Mouse (Mus musculus): ENCODE results near the gene Ube2l3.

Gene Ube2l3

DNA sequence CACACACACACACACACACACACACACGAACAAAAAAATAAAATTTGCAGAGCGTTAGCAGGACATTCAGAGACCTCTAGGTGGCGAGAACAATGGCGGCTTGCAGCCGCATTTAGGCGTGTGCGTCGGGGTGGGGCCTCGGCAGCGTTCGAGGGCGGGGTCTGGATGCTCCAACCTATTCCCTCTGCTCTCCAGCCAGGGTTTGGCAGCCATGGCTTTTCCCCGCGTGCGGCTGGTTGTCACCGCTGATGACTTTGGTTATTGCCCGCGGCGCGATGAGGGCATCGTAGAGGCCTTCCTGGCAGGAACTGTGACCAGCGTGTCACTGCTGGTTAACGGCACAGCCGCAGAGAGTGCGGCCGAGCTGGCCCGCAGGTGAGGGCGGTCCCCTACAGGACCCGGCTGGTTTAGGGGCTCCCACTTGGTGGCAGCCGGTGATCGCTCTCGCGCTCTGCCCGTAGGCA, 55.6 kb downstream of the Ube2l3 start, which contains the start of gene Ccdc116:
Gene Ccdc116 (minus strand): TSS at position 458 of the 464 bp plus-strand sequence.
- peak; percentile 81 for DNase-seq (ENCODE audit: low read depth)

DNA sequence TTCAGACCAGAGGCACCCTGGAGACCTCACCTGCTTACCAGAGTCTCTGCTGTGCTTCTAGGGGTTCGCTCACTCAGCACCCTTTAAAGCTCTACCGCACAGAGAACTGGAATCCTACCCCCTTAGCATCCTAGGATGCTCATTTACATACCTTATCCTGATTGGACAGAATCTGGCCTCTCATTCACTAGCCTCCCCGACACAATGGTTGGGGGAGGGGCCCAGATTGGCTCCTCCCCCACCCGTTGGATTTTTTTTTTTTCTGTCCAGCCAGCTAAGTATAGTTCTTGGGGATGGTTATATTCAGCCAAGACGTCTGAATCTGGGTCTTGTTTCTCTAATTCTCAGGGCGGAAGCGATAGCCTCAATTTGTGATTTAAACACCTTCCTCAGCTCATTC, 58.1 kb downstream of the Ube2l3 start, which contains the start of gene Ydjc:
Gene Ydjc (plus strand): TSS at position 283 of the 400 bp plus-strand sequence.
- DNase-seq (ENCODE audit: low read depth): no peak

DNA sequence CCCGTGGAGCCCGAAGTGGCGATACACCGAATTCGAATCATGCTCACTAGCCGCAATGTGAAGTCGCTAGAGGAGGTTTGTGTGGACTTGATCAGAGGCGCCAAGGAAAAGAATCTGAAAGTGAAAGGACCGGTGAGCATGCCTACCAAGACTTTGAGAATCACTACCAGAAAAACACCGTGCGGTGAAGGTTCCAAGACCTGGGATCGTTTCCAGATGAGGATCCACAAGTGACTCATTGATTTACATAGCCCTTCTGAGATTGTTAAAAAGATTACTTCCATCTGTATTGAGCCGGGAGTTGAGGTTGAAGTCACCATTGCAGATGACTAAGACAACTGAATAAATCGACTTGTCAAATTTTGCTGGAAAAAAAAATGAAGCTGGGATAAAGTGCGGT, 65.1 kb downstream of the Ube2l3 start:
- no peak for DNase-seq (ENCODE audit: low read depth)

DNA sequence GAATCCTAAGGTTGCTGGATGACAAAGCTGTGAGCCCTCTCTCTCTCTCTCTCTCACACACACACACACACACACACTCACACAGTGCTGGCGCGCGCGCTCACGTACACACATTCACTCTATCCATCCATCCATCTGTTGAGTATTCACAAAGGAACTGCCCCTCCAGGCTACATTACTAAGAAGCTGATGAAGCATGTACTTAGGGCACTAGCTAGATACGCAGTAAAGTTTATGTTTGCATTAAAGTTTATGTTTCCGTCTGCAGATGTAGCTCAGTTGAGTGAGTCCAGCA, 69.6 kb downstream of the Ube2l3 start:
- DNase-seq (ENCODE audit: low read depth): no peak

DNA sequence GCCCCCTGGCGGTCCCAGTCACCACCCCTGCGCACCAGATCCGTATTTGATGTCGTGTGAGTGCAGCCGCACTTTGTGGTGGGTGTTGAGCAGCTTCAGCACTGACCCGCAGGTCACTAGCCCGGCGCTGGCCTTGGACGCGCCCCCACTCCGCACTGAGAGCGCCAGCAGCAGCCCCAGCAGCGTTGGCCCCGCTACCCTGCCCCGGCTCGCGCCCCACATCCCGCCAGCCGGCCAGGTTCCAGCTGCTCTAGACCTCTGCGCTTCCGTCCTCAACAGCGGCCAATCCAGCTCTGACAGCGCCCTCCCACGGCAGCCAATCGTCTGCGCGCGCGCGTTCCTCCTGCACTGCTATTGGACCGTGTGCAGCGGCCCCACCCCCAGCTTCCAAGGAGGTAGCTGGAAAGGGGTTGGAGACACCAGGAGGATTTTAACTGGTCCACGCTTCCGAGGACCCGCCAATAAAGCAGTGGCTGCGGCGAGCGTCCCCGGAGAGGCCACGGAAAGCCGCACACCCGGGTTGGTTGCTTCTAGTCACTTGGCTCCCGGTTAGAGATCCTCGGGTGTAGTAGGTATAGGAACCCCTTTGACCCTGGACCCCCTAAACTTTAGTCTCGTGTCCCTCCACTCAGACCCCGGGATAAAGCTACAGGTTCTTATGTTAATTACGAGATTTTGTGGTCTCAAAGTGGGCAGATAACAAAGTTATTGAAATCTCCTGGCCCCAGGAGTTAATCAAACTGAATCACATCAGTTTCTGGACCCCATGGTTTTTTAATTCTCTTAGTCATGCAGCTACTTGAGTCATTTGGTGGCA, 70.2 kb downstream of the Ube2l3 start, which contains the start of gene Sdf2l1:
Gene Sdf2l1 (minus strand): TSS at position 295 of the 817 bp plus-strand sequence.
- DNase-seq (ENCODE audit: low read depth): peak; percentile 94

DNA sequence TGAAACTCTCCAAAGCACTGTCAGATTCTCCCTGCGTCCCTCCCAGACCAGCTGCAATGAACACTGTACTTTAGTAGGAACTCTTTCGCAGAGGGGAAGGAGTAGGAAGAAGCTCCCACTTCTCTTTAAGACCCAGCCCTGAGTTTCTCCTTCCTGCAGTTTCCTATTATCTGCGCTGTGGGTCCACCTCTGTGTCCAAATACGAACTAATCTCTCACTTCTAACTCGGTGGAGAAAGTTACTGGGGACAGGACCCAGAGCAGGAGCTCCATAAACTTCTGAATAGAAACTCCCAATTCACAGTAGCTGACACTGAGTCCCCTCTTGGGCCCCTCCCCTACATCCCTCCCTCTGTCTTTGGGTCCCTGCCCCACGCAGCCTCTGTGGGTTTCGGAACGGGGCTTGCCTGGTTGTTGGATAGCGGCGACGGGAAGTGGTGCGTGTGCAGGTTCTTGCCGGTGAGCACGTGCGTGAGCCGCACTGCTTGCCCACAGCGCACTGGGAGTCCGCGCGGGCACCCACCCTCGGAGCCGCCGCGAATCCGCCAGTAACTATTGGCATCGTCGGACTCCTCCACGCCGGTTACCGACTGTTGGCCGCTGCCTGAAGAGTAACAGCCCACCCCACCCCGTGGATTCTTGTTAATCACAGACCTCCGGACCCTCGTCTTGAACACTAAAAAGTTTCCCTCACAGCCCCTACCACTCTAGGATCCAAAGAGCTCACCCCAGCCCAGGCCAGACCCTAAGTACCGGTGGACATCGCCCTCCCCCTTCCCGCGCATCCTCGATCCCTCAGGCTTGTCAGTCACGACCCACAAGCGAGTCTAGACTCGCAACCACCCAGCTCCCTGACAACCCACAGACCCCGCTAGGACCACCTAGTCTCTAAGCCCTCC, 71.0 kb downstream of the Ube2l3 start:
- DNase-seq (ENCODE audit: low read depth): no peak

DNA sequence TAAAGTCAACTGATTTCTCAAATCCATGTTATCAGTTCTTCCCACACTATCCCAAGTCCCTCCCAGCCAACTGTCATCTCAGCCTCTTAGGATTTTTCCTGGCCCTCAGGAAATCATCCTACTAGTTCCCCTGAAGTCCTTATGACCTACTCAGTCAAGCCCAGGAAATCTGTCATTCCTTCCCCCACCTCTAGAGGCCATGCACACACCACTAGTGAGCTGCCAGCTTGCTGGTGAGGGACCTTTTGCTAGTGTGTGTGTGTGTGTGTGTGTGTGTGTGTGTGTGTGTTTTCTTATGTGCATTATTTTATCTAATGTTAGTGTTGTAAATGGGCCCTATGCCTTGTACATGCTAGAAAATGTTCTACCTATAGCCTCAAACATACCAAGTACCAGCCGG, 75.2 kb downstream of the Ube2l3 start:
- DNase-seq (ENCODE audit: low read depth): no peak

DNA sequence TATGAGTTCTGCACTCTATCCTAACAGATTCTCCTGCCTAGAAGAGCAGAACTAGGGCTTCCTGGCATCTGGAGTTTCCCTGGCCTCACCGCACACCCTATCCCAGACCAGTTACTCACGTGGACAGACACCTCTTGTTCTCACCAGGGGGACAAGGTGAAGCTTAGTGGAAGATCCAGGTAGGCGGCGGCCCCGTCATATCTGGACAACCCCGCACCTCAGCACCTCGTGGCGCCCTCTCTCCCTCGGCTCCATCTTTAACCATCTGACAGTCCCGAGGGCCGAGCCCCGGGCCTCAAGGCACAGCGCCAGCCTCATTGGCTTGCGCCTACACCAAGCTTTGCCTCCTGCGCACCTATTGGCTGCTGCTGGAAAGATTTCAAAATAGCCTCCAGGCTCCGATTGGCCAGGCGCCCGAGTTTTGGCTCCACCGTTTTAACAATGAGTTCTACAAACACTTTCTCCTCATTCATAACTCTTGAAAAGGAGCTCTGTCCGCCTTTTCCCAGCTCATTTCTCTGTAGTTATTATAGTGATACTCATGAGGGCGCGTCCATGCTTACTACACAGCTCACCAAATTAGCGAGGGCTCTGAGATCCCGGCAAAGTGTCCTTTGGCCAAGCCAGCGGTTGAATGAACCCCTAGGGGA, 77.5 kb downstream of the Ube2l3 start, which contains the start of gene 2610318N02Rik:
Gene 2610318N02Rik (minus strand): TSS at position 297 of the 650 bp plus-strand sequence.
- peak; percentile 81 for DNase-seq (ENCODE audit: low read depth)

DNA sequence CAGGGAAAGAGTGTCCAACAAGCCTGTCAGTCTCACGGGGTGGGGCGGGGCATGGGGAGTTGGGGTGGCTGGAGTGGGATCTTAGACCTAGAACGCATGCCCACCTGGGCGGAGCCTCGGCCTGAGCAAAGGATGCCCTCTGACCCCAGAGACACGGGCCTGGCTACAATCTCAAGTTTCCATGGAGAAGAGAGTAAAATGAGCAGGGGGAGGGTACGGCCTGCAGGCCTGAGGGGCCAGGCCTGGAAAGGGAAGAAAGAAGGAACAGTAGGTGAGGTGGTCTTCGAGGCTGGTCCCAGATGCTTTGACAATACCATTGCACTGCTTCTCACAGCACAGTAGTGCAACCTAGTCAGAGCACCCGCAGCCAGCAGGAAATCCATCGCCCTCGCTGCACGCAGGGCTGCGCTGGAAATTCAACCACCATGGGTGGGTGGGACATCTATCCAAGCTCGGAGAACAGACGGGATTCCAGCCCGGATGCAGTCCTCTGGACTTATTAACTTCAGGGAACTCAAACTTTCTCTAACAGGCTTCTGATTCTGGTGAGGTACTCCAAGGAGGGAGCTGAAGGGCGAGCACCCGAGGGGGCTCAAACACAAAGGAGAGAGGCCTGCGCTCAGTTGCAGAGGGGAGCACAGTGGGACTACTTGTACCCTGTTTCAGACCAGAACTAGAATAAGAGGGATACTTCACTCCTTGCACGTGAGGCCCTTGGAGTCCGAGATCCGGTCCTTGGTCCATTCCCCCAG, 78.2 kb downstream of the Ube2l3 start:
- DNase-seq (ENCODE audit: low read depth): no peak

DNA sequence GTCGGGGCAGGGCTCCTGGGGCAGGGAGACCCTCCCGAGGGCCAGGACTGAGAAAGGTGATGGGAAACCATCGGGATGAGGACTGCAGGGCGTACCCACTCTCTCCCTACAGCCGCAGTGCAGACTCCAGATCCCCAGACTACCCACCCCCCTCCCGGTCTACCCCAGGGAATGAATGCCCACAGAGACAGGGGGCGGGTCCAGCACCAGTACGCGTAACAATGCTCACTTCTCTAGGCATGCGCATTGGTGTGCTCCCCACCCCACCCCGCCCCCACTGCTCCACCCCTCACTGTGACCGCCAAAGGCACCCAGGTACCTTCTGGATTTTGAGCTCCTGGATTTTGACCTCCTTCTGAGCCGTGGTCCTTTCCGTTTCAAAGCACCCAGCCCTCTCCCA, 80.9 kb downstream of the Ube2l3 start:
- DNase-seq (ENCODE audit: low read depth): no peak

DNA sequence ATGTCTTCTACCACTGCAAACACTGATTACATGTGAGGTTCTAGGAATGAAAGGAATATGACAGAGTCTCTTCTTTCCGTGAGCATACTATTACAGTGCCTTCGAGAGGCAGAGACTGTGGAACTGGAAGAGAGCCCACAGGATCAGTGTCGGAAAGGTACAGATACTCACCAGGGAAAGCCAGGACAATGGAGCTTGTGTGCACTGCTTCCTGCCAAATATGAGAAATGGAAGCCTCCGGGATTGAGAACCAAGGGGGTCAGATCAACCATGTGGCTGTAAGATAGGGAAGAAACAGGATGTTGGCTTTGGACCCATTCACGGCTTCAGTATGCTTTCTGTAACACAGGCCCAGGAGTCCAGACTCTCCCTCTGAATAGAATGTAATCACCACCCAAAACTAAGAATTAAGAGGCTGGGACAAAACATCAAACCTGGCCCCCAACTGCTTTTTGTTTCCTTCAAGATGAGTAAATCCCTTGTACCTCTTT, 85.1 kb downstream of the Ube2l3 start:
- DNase-seq (ENCODE audit: low read depth): no peak

DNA sequence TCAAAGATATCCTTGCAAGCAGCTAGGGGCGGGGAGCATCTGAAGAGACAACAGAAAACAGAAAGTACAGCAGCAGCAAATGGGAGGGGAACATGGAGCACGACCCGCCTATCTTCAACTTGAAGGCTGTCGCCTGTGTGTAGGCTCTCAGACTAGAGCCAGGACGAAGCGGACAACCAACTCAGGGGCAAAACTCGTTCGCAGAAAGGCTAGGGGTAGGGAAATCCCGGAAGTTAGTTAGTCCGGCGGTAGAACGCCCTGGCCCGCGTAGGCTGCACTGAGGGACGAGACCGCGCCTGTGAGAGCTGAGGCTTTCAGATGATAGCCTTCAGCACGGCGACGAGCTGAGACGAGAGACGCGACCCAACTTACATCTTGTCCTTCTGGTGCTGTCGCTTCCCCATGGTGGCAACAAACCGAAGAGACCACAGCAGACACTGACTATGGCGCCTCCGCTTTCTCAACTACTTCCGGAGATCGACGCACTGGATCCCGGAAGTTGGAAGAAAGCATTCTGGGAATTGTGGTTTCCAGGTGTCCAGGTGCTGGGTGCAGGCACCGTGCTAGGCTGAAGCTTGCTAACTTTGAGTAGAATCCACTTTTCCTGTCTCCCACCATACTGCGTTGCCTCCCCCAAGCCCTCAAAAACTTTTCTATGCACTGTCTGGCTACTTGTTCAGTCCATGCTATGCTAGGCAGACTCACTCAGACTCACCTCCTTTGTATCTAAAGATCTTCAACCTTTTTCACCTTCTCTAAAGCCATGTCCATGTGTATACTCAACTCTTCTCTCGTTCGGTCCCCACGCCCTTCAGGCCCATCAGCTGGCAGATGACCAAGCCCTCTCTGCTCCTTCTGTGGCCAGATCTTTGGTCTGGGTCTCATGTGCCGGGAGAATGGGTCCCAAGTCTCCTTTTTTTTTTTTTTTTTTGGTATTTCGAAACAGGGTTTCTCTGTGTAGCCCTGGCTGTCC, 91.4 kb downstream of the Ube2l3 start, which contains the start of gene Ppil2:
Gene Ppil2 (minus strand): TSS at position 487 of the 973 bp plus-strand sequence.
- DNase-seq (ENCODE audit: low read depth): no peak

DNA sequence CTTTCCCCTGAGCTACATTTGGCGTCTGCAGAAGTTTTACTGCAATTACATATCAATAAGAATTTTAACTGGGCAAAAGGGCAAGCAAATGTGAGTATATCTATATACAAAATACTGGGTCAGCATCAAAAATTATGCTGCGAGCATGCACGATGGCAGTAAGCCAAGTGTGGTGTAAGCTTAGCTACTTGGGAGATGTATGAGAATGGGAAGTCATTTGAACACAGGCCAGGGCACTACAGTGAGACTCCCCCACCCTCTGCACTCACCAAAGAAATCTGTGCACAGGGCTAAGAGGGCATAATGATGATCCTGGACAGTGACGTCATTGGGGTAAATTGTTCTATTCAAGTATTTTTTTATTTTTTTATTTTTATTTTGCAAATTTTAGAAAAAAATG, 97.8 kb downstream of the Ube2l3 start:
- no peak for DNase-seq (ENCODE audit: low read depth)

DNA sequence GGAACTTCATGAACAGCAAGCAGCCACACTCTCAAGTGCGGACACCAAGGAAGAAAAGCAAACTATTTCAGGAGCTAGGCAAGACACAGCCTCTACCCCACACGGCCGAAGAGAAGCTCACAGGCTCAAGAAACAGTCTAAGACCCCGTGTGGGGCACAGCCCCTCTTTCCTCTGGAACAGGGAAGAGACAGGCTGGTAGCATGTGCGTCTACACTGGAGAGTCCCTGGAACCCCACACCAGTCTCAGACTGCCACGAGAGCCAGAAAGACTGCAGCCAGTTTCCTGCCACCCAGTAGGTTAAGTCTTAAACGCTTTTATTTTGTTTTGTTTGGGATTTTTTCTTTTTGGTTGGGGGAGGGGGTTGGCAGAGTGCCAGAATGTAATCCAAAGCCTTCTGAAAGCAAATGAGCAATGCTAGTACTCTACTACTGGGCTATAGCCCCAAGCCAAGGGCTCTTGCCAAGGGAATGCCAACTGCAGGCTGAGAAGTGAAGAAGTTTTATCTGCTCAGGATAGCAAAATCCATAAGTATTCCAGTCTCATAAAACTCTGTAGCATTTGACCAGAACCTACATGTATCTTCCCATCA, 99.7 kb downstream of the Ube2l3 start:
- DNase-seq (ENCODE audit: low read depth): no peak

All from c-Kit-positive CD71-negative TER-119-negative erythroid progenitor cells, embryonic 14.5 days (primary cell).